Mouse (Mus musculus): ENCODE results near the gene Naalad2.
"Not testable (repeated sequence)": the region's sequence is repeated elsewhere in the genome, so short reads cannot be mapped to it uniquely, and the experiment has no call there.

Naalad2 gene

GRCm38 (mm10) chr9:18402895-18403294, at the start of gene Naalad2:
TSS of gene Naalad2 (minus strand) at chr9:18402995.
- not testable (repeated sequence) for DNase-seq

- peak; percentile 13 to 48 for DNase-seq
Measured at GRCm38 (mm10) chr9:18431687-18432086, 28.9 kb upstream of the Naalad2 start.

GRCm38 (mm10) chr9:18430354-18430753, 27.6 kb upstream of the Naalad2 start, which contains the start of gene Mbd3l2:
TSS of gene Mbd3l2 (plus strand) at chr9:18430654.
- no peak for DNase-seq

- DNase-seq = not testable (repeated sequence)
Measured at GRCm38 (mm10) chr9:18412371-18412770, 9.6 kb upstream of the Naalad2 start.

GRCm38 (mm10) chr9:18404118-18404517, 1.3 kb upstream of the Naalad2 start, which contains the start of gene Ubtfl1:
TSS of gene Ubtfl1 (plus strand) at chr9:18404418.
- no peak for DNase-seq

- no peak for DNase-seq
Measured at GRCm38 (mm10) chr9:18399629-18400028, 3.2 kb downstream of the Naalad2 start.

GRCm38 (mm10) chr9:18385782-18386181, 17.0 kb downstream of the Naalad2 start:
- DNase-seq = no peak

GRCm38 (mm10) chr9:18373026-18373425, 29.8 kb downstream of the Naalad2 start:
- DNase-seq = not testable (repeated sequence)

GRCm38 (mm10) chr9:18319990-18320389, 82.8 kb downstream of the Naalad2 start:
- no peak for DNase-seq

- no peak for DNase-seq
Measured at GRCm38 (mm10) chr9:18298301-18298700, 104.5 kb downstream of the Naalad2 start.

GRCm38 (mm10) chr9:18293026-18293781, 109.6 kb downstream of the Naalad2 start:
- DNase-seq = no peak

- no peak for DNase-seq
Measured at GRCm38 (mm10) chr9:18292443-18292922, 110.3 kb downstream of the Naalad2 start.

GRCm38 (mm10) chr9:18291571-18292429, 111.0 kb downstream of the Naalad2 start, which contains the start of gene Chordc1:
TSS of gene Chordc1 (plus strand) at chr9:18292125.
- DNase-seq = peak; percentile 95 to 98

- DNase-seq = not testable (repeated sequence)
Measured at GRCm38 (mm10) chr9:18278693-18279092, 124.1 kb downstream of the Naalad2 start.

- DNase-seq = no peak
Measured at GRCm38 (mm10) chr9:18277497-18277896, 125.3 kb downstream of the Naalad2 start.

GRCm38 (mm10) chr9:18276844-18277243, 126.0 kb downstream of the Naalad2 start:
- DNase-seq = no peak

GRCm38 (mm10) chr9:18275901-18276300, 126.9 kb downstream of the Naalad2 start:
- DNase-seq = no peak
